Mouse (Mus musculus): ENCODE results near the gene Npffr2. TPM values are rescaled to one million over a fixed set of nuclear protein-coding genes. Genes with fewer than 3 reads are reported as not detected.
"Not testable (repeated sequence)": the region's sequence is repeated elsewhere in the genome, so short reads cannot be mapped to it uniquely, and the experiment has no call there.

The Npffr2 gene
- polyA plus RNA-seq, 1 experiment = 0.06 TPM

DNA sequence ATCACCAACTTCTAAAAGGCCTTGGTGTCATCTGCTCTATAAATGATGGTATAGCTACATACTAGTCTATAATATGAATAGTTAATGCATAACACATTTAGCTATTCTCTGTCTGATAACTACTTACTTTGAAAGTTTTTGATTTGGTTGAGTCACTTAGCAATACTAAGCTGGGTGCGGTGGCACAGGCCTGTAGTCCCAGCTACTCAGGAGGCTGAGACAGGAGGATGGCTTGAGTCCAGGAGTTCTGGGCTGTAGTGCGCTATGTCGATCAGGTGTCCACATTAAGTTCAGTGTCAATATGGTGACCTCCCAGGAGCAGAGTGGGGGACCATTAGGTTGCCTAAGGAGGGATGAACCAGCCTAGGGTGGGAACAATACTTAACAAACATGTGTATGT is 8.8 kb downstream of the Npffr2 start:
- H3K27me3 ChIP-seq (ENCODE audit: control insufficient read depth, insufficient read depth, low read length) = no peaks in the 10 kb centered on the region
- H3K27ac ChIP-seq (ENCODE audit: control insufficient read depth, insufficient read depth, low read depth, low read length) = no peak overlapping the region
- H3K4me1 ChIP-seq (ENCODE audit: control insufficient read depth, insufficient read depth, low read length) = no peaks in the 10 kb centered on the region
- no peak for TF ChIP-seq CTCF (IDR thresholded peaks at IDR 0.05; ENCODE audit: control insufficient read depth, insufficient read depth, insufficient replicate concordance, low read depth, low read length)
- no peak for TF ChIP-seq POLR2A (IDR thresholded peaks at IDR 0.05; ENCODE audit: control insufficient read depth, low read depth, low read length)
- H3K4me3 ChIP-seq (ENCODE audit: control insufficient read depth, low read depth, low read length) = no peak overlapping the region
- no peaks in the 10 kb centered on the region for H3K36me3 ChIP-seq (ENCODE audit: control insufficient read depth, insufficient read depth, low read length)

DNA sequence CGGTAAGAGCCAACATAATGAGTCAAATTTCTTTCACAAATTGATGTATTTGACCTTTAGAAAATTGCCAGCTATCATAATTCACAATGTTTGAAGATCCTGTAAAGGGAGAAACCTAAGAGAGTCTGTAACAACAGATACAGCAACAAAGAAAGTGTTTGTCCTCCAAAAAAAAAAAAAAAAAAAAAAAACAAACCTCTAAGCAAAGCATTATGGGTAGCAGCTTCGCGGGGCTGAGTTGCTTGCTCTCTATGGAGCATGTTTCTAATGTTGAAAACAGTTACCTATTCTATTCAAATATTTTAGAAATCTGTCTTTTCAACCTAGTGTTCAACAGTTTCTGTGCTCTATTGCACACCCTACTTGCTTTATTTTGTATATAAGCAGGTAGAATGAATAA is 15.2 kb downstream of the Npffr2 start:
- TF ChIP-seq CTCF (IDR thresholded peaks at IDR 0.05; ENCODE audit: control insufficient read depth, insufficient read depth, insufficient replicate concordance, low read depth, low read length) = no peak
- TF ChIP-seq POLR2A (IDR thresholded peaks at IDR 0.05; ENCODE audit: control insufficient read depth, low read depth, low read length) = no peak

DNA sequence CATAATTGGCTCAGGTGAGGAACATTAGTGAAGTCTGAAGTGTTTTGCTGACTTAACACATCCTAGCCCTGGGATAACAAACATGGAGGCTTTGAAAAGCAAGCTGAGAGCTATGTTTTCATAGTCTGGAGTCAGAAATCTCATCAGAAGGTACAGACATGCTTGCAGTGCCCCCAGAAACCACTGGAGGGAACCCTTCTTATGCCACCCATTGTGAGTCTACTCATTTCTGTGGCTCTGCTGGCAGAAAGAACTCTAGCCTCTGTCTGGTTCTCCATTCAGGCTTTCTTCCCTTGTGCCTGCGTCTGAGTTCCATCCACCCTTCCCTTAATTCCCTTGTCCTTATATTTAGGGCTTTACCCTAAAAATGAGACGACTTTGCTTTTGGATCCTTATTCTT is 16.2 kb downstream of the Npffr2 start:
- no peak overlapping the region for H3K4me3 ChIP-seq (ENCODE audit: control insufficient read depth, low read depth, low read length)
- H3K27me3 ChIP-seq (ENCODE audit: control insufficient read depth, insufficient read depth, low read length) = no peaks in the 10 kb centered on the region
- H3K27ac ChIP-seq (ENCODE audit: control insufficient read depth, insufficient read depth, low read depth, low read length) = no peak overlapping the region
- no peaks in the 10 kb centered on the region for H3K36me3 ChIP-seq (ENCODE audit: control insufficient read depth, insufficient read depth, low read length)
- H3K4me1 ChIP-seq (ENCODE audit: control insufficient read depth, insufficient read depth, low read length) = no peaks in the 10 kb centered on the region
- TF ChIP-seq POLR2A (IDR thresholded peaks at IDR 0.05; ENCODE audit: control insufficient read depth, low read depth, low read length) (no peak), CTCF (IDR thresholded peaks at IDR 0.05; ENCODE audit: control insufficient read depth, insufficient read depth, insufficient replicate concordance, low read depth, low read length) (no peak)

More for the DNA sequence above, 15.2 kb downstream of the Npffr2 start:
- Histone ChIP-seq H3K4me3 (ENCODE audit: control insufficient read depth, low read depth, low read length) (no peak overlapping the region), H3K27me3 (ENCODE audit: control insufficient read depth, insufficient read depth, low read length) (no peaks in the 10 kb centered on the region), H3K27ac (ENCODE audit: control insufficient read depth, insufficient read depth, low read depth, low read length) (no peak overlapping the region), H3K4me1 (ENCODE audit: control insufficient read depth, insufficient read depth, low read length) (no peaks in the 10 kb centered on the region), H3K36me3 (ENCODE audit: control insufficient read depth, insufficient read depth, low read length) (no peaks in the 10 kb centered on the region)

DNA sequence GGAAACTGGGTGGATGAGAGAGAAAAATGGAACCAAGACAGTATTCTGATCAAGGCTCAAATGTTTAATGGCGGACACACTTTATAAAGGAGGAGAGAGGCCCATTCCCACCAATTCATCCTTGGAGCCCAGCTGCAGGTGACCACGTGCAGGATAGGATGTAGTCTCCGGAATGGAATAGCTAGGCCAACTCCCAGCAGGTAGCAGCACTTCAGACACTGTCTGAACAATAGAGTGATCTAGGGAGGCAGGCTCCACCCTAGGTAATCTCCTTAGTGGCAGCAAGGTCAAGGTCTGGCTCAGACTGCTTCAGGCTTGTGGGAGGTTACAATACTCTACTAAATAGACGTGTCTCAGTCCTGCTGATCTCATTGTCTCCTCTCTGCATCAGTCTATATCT is 31.9 kb downstream of the Npffr2 start:
- not testable (repeated sequence) for H3K4me3 ChIP-seq (ENCODE audit: control insufficient read depth, low read depth, low read length); H3K4me1 ChIP-seq (ENCODE audit: control insufficient read depth, insufficient read depth, low read length)

DNA sequence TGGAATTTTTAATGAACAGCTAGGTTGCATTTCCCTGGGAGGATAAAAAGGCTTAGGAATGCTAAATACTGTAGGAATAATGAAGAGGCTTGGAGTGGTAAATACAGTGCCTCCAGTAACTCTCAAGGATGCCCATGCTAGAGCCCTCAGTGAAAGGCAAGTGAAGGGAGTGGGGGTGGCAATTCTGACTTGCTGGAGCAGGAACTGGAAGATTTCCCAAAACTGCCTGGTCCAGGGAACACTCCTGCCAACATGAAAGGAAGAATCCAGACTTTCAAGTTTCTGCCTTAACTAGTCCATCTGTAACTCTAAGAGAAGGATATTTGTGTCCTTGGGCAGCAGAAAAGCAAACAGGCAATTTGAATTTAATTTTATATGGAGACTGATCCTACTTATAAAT is 34.2 kb downstream of the Npffr2 start:
- Histone ChIP-seq H3K36me3 (ENCODE audit: control insufficient read depth, insufficient read depth, low read length) (no peaks in the 10 kb centered on the region), H3K4me1 (ENCODE audit: control insufficient read depth, insufficient read depth, low read length) (no peaks in the 10 kb centered on the region), H3K4me3 (ENCODE audit: control insufficient read depth, low read depth, low read length) (no peak overlapping the region), H3K27ac (ENCODE audit: control insufficient read depth, insufficient read depth, low read depth, low read length) (no peak overlapping the region), H3K27me3 (ENCODE audit: control insufficient read depth, insufficient read depth, low read length) (no peaks in the 10 kb centered on the region)
- TF ChIP-seq POLR2A (IDR thresholded peaks at IDR 0.05; ENCODE audit: control insufficient read depth, low read depth, low read length) (no peak), CTCF (IDR thresholded peaks at IDR 0.05; ENCODE audit: control insufficient read depth, insufficient read depth, insufficient replicate concordance, low read depth, low read length) (no peak)

More for the DNA sequence above, 31.9 kb downstream of the Npffr2 start:
- not testable (repeated sequence) for H3K27ac ChIP-seq (ENCODE audit: control insufficient read depth, insufficient read depth, low read depth, low read length); H3K36me3 ChIP-seq (ENCODE audit: control insufficient read depth, insufficient read depth, low read length); H3K27me3 ChIP-seq (ENCODE audit: control insufficient read depth, insufficient read depth, low read length)

DNA sequence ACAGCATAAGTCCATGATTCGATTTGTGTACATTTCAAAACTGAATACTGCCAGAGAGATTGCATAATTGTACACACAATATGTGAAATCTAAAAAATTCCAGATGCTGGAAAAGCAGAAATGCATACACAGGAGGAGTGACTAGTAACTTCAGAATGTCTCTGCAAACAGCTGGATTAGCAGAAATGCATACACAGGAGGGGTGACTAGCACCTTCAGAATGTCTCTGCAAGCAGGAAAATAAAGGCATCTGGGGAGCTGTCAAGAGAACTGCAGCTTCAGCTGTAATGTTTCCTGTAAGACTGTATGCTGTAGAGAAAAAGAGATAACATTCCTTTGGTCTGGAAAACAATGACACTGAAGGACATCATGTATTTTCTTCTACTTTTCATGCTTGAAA is 51.4 kb downstream of the Npffr2 start:
- Histone ChIP-seq H3K36me3 (ENCODE audit: control insufficient read depth, insufficient read depth, low read length) (no peaks in the 10 kb centered on the region), H3K4me1 (ENCODE audit: control insufficient read depth, insufficient read depth, low read length) (no peaks in the 10 kb centered on the region), H3K27ac (ENCODE audit: control insufficient read depth, insufficient read depth, low read depth, low read length) (no peak overlapping the region), H3K27me3 (ENCODE audit: control insufficient read depth, insufficient read depth, low read length) (no peaks in the 10 kb centered on the region), H3K4me3 (ENCODE audit: control insufficient read depth, low read depth, low read length) (no peak overlapping the region)
- TF ChIP-seq CTCF (IDR thresholded peaks at IDR 0.05; ENCODE audit: control insufficient read depth, insufficient read depth, insufficient replicate concordance, low read depth, low read length) (no peak), POLR2A (IDR thresholded peaks at IDR 0.05; ENCODE audit: control insufficient read depth, low read depth, low read length) (no peak)

DNA sequence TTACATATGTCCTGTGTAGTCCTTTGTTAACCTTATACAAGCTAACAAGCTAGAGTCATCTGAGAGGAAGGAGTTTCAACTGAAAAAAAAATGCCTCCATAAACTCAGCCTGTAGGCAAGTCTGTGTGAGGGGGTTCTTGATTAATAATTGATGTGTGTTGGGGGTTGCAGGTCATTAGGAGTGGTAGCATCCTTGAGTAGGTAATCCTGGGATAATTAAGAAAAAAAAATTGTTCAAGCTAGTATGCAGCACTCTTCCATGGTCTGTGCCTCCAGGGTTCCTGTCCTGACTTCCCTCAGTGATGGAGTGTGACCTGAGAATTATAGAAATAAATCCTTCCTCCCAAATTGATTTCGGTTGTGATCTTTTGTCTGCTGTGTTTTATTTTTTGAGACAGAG is 52.0 kb downstream of the Npffr2 start:
- H3K36me3 ChIP-seq (ENCODE audit: control insufficient read depth, insufficient read depth, low read length) = no peaks in the 10 kb centered on the region
- TF ChIP-seq POLR2A (IDR thresholded peaks at IDR 0.05; ENCODE audit: control insufficient read depth, low read depth, low read length) (no peak), CTCF (IDR thresholded peaks at IDR 0.05; ENCODE audit: control insufficient read depth, insufficient read depth, insufficient replicate concordance, low read depth, low read length) (no peak)
- H3K4me1 ChIP-seq (ENCODE audit: control insufficient read depth, insufficient read depth, low read length) = no peaks in the 10 kb centered on the region
- no peak overlapping the region for H3K4me3 ChIP-seq (ENCODE audit: control insufficient read depth, low read depth, low read length)
- H3K27ac ChIP-seq (ENCODE audit: control insufficient read depth, insufficient read depth, low read depth, low read length) = no peak overlapping the region
- no peaks in the 10 kb centered on the region for H3K27me3 ChIP-seq (ENCODE audit: control insufficient read depth, insufficient read depth, low read length)

DNA sequence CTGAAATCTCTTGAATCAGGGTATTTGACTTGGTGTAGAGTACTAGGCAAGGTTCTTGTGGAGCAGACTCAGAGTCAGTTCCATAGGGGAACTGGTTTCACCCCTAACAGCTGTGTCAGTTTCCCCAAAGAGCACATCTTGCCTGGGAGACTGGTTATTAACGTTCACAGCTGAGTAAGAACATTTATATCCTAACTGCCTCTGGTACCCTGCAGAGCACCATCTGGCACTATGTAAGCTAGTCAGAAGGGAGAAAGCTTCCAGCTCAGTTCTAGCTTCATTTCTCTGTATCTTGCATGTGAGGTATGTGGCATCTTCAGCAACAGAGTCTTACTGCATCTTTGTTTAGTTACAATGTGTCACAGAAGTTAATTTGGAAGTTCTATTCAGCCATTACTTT is 53.9 kb downstream of the Npffr2 start:
- no peaks in the 10 kb centered on the region for H3K4me1 ChIP-seq (ENCODE audit: control insufficient read depth, insufficient read depth, low read length)
- H3K27me3 ChIP-seq (ENCODE audit: control insufficient read depth, insufficient read depth, low read length) = no peaks in the 10 kb centered on the region
- TF ChIP-seq CTCF (IDR thresholded peaks at IDR 0.05; ENCODE audit: control insufficient read depth, insufficient read depth, insufficient replicate concordance, low read depth, low read length) (no peak), POLR2A (IDR thresholded peaks at IDR 0.05; ENCODE audit: control insufficient read depth, low read depth, low read length) (no peak)
- H3K36me3 ChIP-seq (ENCODE audit: control insufficient read depth, insufficient read depth, low read length) = no peaks in the 10 kb centered on the region
- no peak overlapping the region for H3K27ac ChIP-seq (ENCODE audit: control insufficient read depth, insufficient read depth, low read depth, low read length)
- H3K4me3 ChIP-seq (ENCODE audit: control insufficient read depth, low read depth, low read length) = no peak overlapping the region
